Comparison of ENCODE assay signal across 35 mouse cellular contexts in the genomic region with DNA sequence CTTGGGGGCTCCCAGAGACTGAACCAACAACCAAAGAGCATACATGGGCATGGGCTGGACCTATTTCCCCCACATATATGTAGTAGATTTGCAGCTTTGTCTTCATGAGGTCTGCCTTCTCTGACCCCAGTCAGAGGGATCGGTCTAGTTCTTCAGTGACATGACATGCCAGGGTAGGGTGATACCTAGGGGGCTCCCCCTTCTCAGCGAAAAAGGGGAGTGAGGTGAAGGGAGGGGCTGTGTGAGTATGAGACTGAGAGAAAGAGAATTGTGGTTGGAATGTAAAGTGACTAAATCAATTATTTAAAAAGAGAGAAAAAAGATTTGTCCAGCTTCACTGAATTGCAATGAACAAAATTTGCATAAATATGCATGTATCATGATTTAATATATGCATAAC.
"Had no signal": no experiment of that assay in that cellular context is flagged by ENCODE, and none has a peak within 500 bp of the region (broad histone marks: within the 10 kb centered on the region; RNA-seq: fewer than 3 reads in every experiment).

No protein-coding gene starts in this region.

- H3K9me3 ChIP-seq: heart, embryonic 10.5 days; heart, embryonic 12.5 days; heart, embryonic 13.5 days; heart, embryonic 15.5 days; hindbrain, embryonic 10.5 days; hindbrain, embryonic 12.5 days; hindbrain, embryonic 13.5 days; hindbrain, embryonic 15.5 days; intestine, embryonic 15.5 days; kidney, embryonic 15.5 days had no signal

- H3K36me3 ChIP-seq: heart, embryonic 10.5 days; heart, embryonic 12.5 days; heart, embryonic 13.5 days; heart, embryonic 15.5 days; hindbrain, embryonic 10.5 days; hindbrain, embryonic 12.5 days; hindbrain, embryonic 13.5 days; hindbrain, embryonic 15.5 days; intestine, embryonic 15.5 days; kidney, embryonic 15.5 days had no signal

- H3K4me3 ChIP-seq: heart, adult 2 months; heart, embryonic 10.5 days; heart, embryonic 12.5 days; heart, embryonic 13.5 days; heart, embryonic 15.5 days; hindbrain, embryonic 10.5 days; hindbrain, embryonic 12.5 days; hindbrain, embryonic 13.5 days; hindbrain, embryonic 15.5 days; intestine, embryonic 15.5 days; kidney, embryonic 15.5 days; layer of hippocampus, adult 2 months had no signal

- H3K4me2 ChIP-seq: heart, embryonic 11.5 days; heart, embryonic 12.5 days; heart, embryonic 13.5 days; heart, embryonic 15.5 days; hindbrain, embryonic 12.5 days; hindbrain, embryonic 13.5 days; hindbrain, embryonic 14.5 days; hindbrain, embryonic 15.5 days; intestine, embryonic 15.5 days; kidney, embryonic 15.5 days had no signal

- H3K27ac ChIP-seq: heart, adult 2 months; heart, embryonic 10.5 days; heart, embryonic 13.5 days; heart, embryonic 15.5 days; hindbrain, embryonic 10.5 days; hindbrain, embryonic 12.5 days; hindbrain, embryonic 13.5 days; hindbrain, embryonic 14.5 days; hindbrain, embryonic 15.5 days; hindbrain, postnatal 0 days; intestine, embryonic 15.5 days; kidney, embryonic 15.5 days; kidney, postnatal 0 days; layer of hippocampus, adult 2 months had no signal

- DNase-seq: heart, adult 2 months; heart, postnatal 10 days; heart, postnatal 14 days; heart, postnatal 36 days; heart, postnatal 4 days; kidney, adult 11 months; kidney, adult 18-20 months; kidney, adult 2 months; kidney, adult 8-10 months; kidney, adult 9 months; kidney, postnatal 10 days; kidney, postnatal 14 days; kidney, postnatal 25 days; kidney, postnatal 36 days; kidney, postnatal 4 days; layer of hippocampus, adult 9-11 months had no signal

- H3K27me3 ChIP-seq: heart, embryonic 12.5 days; heart, embryonic 13.5 days; heart, embryonic 15.5 days; hindbrain, embryonic 12.5 days; hindbrain, embryonic 13.5 days; hindbrain, embryonic 15.5 days; intestine, embryonic 15.5 days; kidney, embryonic 15.5 days had no signal

- ATAC-seq: hindbrain, embryonic 16.5 days; hindbrain, postnatal 0 days; inflammation-experienced regulatory T-cells, adult 6 months; intestine, embryonic 15.5 days; intestine, embryonic 16.5 days; intestine, postnatal 0 days had no signal

- H3K9ac ChIP-seq: heart, embryonic 12.5 days; heart, embryonic 13.5 days; heart, embryonic 15.5 days; hindbrain, embryonic 12.5 days; hindbrain, embryonic 13.5 days; hindbrain, embryonic 14.5 days; hindbrain, embryonic 15.5 days; intestine, embryonic 15.5 days; kidney, embryonic 15.5 days had no signal

- H3K4me1 ChIP-seq: heart, embryonic 10.5 days; heart, embryonic 12.5 days; heart, embryonic 13.5 days; heart, embryonic 15.5 days; hindbrain, embryonic 10.5 days; hindbrain, embryonic 12.5 days; hindbrain, embryonic 13.5 days; hindbrain, embryonic 15.5 days; intestine, embryonic 15.5 days; kidney, embryonic 15.5 days had no signal
